Mouse (Mus musculus): ENCODE data around the gene Usp46. TPM values are rescaled to one million over a fixed set of nuclear protein-coding genes. Genes with fewer than 3 reads are reported as not detected.

Gene Usp46
- total RNA-seq, 2 experiments from 2014 or later, result 138 to 142 TPM

DNA sequence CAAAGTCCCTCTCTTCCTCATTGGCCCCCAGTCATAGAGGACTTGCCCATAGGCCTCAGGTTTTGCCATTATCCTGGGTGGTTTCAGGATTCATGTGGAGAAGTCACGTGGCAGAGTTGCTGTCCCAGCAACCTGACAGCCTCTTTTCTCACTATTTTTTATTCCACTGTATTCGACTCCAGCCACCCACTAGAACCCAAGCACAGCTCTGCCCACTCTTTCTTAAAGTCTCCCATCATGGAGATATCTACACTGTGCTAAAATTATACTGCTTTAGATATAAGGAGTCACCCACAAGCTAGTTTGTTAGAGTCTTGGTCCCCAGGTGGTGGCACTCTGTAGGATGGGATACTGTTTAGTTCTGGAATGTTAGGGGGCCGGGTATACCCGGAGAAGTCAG is 27.7 kb downstream of the Usp46 start:
- intact Hi-C loops (cut with DNase I), result no loop called here
- peak in 1 of 2 experiments; percentile 40 for DNase-seq (ENCODE audit: low spot score in 2 of 2)

DNA sequence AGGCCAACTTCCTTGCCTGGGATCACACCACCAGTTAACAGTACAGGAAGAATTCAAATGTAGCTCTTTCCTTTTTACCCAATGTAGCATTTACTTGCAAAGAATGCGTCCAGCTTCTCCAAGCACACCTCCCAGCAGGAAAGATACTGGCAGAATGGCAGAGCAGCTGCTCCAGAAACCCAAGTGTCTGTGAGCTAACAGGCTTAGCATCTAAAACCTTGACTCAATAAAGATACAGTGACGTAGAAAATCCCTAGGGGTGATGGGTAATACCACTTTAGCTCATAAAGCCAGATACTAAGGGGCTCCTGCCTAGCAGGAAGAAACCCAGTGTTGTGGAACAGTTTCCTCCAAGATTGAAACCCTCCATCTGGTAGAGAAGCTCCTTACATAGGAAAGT is 32.8 kb downstream of the Usp46 start:
- no peak for DNase-seq (ENCODE audit: low spot score in 2 of 2)
- intact Hi-C loops (cut with DNase I), result no loop called here

DNA sequence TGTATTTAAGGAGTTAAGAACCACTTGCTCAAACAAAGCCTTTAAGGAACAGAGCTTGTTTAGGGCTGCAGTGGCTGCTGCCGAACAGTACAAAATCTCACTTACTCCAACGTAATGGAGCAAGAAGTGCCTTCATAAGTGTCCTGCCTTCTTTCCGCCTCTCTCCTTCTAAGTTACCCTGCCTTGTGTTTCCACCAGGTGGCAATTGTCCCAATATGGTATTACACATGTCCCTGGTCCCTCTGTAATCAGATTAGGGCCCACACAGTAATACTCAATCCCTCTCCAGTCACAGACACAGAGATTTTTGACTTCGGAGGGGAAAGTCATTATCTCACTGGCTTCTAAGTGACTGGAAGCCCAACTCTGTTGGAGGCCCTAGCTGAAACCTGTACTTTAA is 34.1 kb downstream of the Usp46 start:
- intact Hi-C loops (cut with DNase I), result no loop called here
- DNase-seq (ENCODE audit: low spot score in 2 of 2), result no peak

DNA sequence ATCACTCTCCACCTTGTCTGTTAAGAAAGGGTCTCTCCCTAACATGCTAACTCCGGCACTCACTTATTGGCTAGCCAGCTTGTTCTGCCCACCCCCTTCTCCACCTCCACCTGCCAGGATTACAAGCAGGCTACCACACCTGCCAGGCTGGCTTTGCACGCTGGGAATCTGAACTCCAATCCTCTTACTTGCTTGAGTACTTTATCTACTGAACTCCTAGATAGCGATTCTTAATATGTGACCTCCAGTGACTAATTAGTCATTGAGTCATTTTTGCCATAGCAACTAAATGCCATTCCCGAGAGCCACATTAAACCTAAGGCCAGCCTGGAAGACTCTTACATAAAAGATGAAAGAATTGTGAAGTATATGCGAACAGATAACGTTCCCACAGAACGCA is 38.4 kb downstream of the Usp46 start:
- intact Hi-C loops (cut with DNase I), result no loop called here
- no peak for DNase-seq (ENCODE audit: low spot score in 2 of 2)

DNA sequence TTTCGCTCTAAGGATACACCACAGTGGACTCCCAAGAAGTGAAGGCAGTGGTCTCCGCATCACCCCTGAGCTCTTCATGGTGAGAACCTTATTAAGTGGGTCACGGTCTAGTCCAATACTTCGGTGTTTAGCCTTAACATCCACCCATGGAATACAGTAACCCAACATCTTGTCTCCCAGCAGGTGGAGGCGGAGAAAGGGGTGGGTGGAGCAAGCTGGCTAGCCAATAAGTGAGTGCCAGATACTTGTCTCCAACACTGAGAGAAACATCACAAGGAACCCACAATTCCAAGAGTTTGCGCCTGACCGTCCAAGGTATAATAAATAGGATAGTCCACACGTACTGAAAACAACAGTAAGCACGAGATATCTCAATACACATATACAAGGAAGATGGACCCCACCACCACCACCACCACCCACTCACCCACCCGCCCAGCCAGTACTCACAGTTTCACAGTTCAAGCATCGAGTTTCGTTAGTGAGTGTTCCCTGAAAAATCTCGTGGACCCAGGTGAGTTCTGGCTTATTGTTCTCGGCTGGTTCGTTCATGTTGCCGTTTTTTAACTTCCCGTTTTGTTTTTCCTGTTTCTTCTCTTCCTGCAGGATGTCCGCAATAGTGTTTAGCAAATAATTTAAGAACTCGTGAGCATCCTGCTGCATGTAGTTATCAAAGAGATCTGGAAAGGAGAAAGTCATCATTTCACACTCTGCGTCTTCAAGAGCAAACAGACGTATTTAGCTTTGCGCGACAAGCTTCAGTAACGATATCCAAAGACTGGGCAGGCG is 39.3 kb downstream of the Usp46 start:
- intact Hi-C loops (cut with DNase I), result no loop called here
- DNase-seq (ENCODE audit: low spot score in 2 of 2), result no peak

DNA sequence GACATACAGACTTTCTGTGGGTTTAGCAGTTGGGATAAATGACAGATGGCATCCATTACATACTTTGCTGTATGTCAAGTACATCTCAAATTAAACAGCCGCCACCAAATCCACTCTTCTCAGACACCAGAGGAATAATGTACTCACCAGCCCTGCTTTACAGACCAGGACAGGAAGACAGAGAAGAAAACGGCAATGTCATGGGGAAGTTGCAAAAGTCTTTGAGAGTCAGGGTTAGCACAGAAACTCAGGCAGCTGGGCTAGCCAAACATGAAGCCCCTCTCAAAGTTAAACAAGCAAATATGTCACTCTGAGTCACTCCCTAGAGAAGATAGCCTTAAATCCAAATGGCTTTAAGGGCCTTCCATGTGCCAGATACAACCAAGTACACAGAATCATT is 40.0 kb downstream of the Usp46 start:
- no peak for DNase-seq (ENCODE audit: low spot score in 2 of 2)
- intact Hi-C loops (cut with DNase I), result no loop called here

DNA sequence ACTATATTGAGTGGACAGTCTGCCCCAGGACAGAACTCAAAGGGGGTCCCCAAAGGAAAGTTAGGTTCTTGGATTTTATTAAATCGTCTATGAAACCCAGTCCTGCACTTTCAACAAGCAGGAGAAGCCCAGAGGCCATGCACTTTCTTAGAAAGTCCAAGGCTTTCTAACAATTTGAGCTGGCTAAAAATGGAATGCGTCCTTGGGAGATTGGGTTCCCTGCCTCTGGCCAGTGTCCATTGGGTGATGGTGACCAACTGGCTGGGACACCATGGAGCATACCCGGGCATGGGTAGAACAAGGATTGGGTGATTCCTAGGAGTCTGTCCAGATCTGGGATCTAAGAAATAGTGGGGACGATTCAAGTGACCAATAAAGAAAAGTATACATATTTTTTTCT is 47.7 kb downstream of the Usp46 start:
- intact Hi-C loops (cut with DNase I), result no loop called here
- no peak for DNase-seq (ENCODE audit: low spot score in 2 of 2)

DNA sequence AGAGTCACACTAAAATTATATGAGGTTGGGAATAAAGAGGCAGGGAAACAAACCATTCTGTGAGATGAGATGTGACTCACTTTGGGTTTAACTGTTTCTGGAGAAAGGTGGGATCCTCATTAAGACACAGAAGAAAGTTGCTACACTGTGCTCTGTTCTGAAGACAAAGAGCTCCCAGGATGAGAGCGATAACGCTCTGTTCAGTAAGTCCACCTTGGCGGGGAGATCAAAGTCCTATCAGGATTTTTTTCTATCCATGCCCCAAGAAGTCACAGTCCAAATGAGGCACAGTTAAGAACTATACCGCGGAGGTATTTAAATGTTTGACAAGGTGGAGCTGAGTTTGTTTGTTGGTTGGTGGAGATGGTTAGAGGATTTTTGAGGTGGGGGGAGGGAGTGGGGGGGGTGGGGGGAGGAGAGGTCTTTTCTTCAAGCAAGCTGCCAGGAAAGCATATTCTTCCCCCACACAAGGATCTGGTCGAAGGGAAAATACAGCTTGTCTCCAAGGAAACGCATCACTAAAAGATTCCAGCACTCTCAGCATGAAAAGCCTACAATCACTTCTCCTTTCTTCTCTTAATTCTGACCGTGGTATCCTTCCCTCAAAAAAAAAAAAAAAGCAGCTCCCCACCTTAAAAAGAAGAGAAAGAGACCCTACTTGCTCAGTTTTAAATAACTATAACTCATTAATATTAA is 49.2 kb downstream of the Usp46 start:
- intact Hi-C loops (cut with DNase I), result loop anchor here (5.0 kb wide), 1 partner anchor 33 kb away; no protein-coding TSS in a partner anchor
- DNase-seq (ENCODE audit: low spot score in 2 of 2), result no peak

DNA sequence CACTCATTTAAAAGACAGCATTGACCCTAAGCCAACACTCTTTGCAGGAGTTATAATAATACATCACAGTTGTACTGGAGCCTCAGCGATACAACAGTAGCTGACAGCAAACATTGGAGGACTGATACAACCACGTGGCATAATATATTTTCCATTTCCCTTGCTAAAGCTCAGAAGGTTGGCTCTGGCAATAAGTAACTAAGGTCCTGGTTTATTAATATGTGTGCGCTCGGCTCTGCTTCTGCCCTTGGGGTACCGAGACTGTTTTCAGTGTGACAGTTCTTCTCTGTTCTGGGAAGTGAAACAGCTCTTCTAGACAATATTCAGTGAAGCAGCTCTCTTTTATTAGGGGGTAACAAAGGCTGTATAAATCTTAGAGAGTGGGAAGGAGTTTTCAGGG is 50.7 kb downstream of the Usp46 start:
- DNase-seq (ENCODE audit: low spot score in 2 of 2), result no peak
- intact Hi-C loops (cut with DNase I), result loop anchor here (5.0 kb wide), 1 partner anchor 35 kb away; no protein-coding TSS in a partner anchor

DNA sequence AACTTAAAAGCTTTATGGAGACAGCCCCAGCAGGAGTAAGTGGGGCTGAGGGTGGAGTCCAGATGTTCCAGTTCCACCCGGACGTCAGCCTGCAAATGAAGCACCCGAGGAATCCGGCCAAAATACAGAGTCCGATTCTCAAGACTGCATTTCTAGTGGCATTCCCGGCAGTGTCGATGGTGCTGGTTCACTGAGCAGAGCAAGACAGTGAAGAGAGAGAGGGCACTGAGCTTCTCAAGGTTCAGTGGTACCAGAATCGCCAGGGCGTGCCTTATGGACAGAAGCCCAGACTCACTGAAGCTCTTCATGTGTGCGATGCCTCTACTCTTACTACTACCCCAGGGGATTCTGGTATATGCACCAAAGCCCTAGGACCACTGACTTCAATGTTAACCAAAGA is 56.6 kb downstream of the Usp46 start:
- intact Hi-C loops (cut with DNase I), result no loop called here
- no peak for DNase-seq (ENCODE audit: low spot score in 2 of 2)

DNA sequence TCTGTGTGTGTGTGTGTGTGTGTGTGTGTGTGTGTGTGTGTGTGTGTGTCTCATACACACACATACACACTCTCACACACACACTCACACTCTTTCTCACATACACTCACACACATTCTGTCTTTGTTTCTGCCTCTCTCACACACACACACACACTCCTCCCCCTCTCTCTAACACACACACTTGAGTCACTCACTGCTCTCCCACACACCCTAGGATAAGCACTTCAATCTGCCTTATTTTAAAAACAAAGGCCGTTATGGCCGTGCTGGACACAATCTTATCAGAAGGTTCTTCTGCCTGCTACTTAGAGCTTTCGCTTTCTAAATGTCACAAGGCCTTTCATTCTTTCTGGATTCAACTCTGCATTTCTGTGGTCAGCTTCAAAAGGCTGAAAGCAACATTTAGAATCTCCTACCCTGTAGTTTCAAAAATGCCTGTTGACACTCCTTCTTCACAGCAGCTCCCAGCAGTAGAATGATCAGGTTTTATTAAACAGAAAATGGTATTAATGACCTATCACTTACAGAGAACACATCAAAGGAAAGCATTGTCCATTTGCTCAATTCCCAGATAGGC is 60.6 kb downstream of the Usp46 start:
- intact Hi-C loops (cut with DNase I), result no loop called here
- no peak for DNase-seq (ENCODE audit: low spot score in 2 of 2)

DNA sequence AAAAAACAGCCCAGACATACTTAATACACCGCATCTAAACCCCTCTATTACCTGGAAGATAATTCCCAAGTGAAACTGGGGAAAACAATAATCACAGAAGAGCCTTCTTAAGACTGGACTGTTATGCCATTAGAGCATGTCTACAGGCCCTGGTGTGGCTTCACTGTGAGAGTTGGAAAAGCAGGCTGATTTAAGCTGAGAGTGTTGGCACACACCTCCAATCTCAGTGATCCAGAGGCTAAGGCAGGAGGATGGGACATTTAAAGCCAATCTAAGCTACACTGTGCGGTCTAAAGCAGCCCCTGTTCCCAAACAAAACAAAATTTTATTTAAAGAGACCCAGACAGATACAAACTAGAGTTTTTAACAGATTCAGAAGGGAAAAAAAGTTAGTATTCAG is 62.3 kb downstream of the Usp46 start:
- intact Hi-C loops (cut with DNase I), result no loop called here
- no peak for DNase-seq (ENCODE audit: low spot score in 2 of 2)

DNA sequence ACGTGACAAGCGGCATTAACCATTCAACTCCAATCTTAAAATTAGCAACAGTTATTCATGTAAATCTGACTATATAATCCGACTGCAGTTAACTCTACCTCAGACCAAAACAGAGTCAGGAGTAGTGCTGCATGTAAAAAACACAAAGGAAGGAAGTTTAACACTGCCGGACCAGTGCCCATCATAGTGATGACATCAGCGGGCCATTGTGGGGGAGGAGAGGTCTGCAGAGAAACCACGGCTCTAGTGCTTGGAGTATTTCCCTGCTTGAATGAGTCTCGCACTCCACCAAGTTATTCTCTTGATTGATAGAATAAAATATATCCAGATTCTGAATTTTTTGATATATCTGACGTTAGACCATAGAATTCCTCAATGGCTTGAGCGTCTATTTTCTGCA is 66.5 kb downstream of the Usp46 start:
- no peak for DNase-seq (ENCODE audit: low spot score in 2 of 2)
- intact Hi-C loops (cut with DNase I), result no loop called here

DNA sequence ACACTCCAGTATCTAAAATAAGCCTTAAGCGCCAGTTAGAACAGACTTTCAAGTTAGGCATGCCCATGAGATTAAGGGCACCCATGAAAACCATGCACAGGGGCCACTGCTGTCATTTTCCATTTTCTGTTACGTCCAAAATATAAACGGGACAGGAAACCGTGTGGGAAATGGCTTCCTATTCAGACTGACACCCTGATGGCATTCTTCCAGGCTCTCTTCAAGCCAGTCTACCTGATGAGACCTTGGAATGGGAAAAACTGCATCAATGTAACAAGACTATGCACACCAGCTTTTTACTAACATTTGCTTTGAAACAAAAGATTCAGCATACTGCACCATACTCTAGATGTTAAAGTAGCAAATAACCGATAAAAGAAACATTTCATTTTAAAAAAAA is 69.3 kb downstream of the Usp46 start:
- intact Hi-C loops (cut with DNase I), result loop anchor here (5.0 kb wide), 1 partner anchor 278 kb away; no protein-coding TSS in a partner anchor
- DNase-seq (ENCODE audit: low spot score in 2 of 2), result no peak

DNA sequence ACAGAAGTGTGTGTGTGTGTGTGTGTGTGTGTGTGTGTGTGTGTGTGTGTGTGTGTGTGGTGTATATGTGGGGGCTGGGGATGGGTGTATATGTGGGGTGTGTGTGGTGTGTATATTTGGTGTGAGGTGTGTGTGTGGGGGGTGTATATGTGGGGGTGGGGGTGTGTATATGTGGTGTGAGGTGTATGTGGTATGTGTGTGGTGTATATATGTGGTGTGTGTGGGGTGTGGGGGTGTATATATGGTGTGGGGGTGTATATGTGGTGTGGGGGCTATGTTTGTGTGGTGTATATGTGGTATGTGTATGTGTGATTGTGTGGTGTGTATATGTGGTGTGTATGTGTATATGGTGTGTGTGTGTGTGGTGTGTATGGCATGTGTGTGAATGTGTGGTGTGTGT is 73.4 kb downstream of the Usp46 start:
- no peak for DNase-seq (ENCODE audit: low spot score in 2 of 2)
- intact Hi-C loops (cut with DNase I), result loop anchor here (5.0 kb wide), 1 partner anchor 282 kb away; no protein-coding TSS in a partner anchor

DNA sequence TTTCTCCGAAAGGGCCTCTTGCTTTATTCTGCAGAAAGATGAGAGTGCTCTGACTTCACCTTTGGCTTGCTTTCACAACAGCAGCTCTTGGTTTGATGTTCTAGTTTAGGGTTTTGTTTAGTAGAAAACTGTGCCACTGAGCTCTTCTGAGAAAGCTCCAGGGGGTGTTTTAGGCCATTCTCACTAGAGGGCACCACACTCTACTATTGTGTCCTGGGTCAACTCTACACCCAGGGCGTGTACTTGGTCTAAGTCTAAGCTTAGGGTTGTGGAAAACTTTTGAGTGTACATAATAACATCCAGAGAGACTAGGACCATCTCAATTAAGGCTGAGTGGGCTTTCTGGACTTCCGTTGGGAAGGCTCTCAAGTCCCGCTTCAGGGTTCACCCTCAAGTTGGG is 74.7 kb downstream of the Usp46 start:
- no peak for DNase-seq (ENCODE audit: low spot score in 2 of 2)
- intact Hi-C loops (cut with DNase I), result no loop called here

DNA sequence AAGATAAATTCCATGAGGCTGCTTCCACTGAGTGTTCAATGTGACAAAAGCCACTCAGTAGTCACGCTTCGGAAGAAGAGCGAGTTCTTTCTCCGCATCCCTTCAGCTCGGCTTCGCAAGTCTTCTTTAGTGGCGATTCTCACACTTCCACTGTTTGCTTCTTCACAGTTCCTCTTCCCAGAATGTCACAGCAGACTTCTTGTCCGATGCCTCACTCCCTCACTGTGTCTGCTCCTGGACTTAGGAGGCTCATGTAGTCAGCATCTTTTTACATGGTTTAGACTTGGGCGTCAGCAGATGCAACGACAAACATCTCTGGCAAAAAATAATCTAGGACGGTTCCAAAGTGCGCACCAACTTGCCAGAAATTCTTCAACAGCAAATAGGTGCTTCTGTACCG is 75.9 kb downstream of the Usp46 start:
- intact Hi-C loops (cut with DNase I), result no loop called here
- no peak for DNase-seq (ENCODE audit: low spot score in 2 of 2)

DNA sequence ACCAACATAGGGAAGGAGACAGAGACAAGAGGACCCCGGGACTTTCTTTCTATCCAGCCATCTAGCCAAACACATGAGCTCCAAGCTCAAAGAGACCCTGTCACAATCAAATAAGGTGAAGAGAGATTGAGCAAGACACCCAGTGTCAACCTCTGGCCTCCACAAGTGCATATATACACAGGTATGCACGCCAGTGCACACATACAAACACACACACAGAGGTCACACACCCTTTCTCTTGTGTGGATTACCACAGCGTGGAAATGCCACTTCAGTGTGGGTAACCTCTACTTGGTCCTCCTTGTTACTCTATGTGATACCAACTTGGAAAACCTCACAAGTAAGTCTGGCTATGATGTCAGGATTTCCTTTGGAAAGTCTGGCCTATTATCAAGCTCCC is 78.7 kb downstream of the Usp46 start:
- DNase-seq (ENCODE audit: low spot score in 2 of 2), result no peak
- intact Hi-C loops (cut with DNase I), result no loop called here

DNA sequence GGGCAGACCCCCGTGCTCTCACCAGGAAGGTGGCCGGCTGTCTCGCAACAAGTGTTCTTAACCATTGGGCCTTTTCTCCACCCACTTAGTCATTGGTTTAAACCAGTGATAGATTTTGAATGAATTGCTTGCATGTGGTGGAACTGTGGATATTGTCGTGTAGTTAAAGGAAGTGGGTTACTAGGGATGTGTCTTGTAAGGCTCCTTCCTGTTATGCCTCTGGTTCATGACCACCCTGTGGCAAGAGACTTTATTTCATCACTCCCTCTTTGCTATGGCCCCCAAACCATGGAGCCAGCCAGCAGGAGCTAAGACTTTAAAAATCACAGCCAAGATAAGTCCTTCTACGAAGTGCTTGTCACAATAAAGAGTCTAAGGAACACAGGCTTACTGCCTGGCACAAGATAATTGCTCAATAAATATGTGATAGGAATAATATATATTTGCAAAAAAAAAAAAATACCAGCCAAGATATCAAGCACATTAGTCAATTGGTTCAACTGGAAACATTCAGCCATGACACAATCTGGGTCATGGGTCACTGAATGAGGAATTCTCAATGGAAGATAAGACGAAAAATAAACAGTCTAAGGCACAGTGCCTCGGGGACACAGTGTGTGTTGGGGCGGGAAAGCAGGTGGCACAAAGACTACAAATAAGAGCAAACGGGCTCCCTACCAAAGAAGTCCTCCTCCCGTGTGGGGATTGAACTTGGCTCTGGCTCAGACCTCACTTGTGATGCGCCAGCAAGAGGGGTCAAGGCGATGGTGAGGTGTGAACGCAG is 80.3 kb downstream of the Usp46 start:
- intact Hi-C loops (cut with DNase I), result no loop called here
- no peak for DNase-seq (ENCODE audit: low spot score in 2 of 2)

DNA sequence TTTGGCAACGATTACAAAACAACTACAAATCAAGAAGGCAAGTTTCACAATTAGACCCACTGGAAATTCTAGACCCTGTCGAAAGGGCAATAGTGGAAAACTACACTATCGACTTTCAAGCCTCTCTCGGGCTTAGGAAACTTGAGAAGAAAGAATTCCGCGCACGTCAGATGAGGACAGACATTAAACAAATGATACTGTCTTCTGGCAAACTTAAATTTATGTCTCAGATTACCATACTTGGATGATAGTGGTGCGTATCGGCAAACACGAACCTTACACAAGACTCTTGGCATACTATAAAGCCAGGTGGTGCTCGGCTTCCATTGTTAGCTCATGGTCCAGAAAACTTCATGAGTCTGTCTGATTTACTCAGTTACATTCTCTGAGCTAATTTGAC is 90.8 kb downstream of the Usp46 start:
- DNase-seq (ENCODE audit: low spot score in 2 of 2), result no peak
- intact Hi-C loops (cut with DNase I), result no loop called here
